Mouse (Mus musculus) C2C12 (cell line): ENCODE results near the gene Zfp566.

ENCODE experiments used
- CEBPB ChIP-seq: IDR thresholded peaks from one replicate; pipeline ENCODE4 v1.6.1; 2011; ENCODE audit warnings: low read depth, mild to moderate bottlenecking, control low read depth, moderate library complexity
- CTCF ChIP-seq: IDR thresholded peaks from one replicate; pipeline ENCODE4 v1.5.1; 2011; ENCODE audit not compliant: control insufficient read depth, insufficient read depth, insufficient read length
- MAX ChIP-seq: IDR thresholded peaks from one replicate; pipeline ENCODE4 v1.6.1; 2011; ENCODE audit warnings: mild to moderate bottlenecking, control low read depth
- MYOD1 ChIP-seq: IDR thresholded peaks from one replicate; pipeline ENCODE4 v1.6.1; 2011; ENCODE audit warnings: low read depth; ENCODE audit not compliant: control insufficient read depth, insufficient read length
- MYOG ChIP-seq: IDR thresholded peaks from one replicate; pipeline ENCODE4 v1.6.1; 2011; ENCODE audit not compliant: control insufficient read depth, insufficient read length; ENCODE audit errors: extremely low read depth
- USF1 ChIP-seq: IDR thresholded peaks from one replicate; pipeline ENCODE4 v1.6.1; 2011; ENCODE audit warnings: low read depth, mild to moderate bottlenecking, control low read depth, moderate library complexity

DNA sequence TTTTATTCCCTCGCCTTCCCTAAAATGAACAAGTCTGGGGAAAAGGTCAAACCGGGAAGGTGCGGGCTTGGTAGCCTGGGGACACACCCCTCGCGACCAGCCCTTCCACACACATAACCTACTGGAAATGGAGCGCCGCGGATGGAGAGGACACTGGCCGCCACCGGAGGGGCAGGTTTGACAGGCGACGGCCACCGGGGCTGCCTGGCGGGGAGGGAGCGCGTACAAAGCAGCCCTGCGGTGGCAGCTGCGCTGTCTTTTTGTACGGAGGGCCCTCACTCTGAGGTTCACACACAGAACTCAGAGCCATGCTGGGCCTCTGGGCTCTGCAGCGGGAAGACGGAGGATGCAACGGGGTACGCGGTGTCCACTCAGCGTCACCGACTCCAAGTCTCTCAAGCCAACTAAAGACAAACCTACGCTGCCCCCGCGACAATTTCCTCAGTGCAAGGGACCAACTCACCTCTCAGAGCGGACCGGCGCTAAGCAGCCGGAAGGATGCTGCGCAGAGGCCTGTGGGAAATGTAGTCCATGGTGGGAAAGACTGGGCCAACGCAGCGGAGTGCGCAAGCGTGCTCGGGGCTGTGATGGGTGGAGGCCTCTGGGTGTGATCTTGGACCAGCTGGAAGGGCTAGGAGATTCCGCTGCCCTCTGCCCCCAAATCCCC is 39.3 kb downstream of the Zfp566 start, which contains the start of gene Zfp14:
- TF ChIP-seq CTCF = no peak
- TF ChIP-seq USF1 = no peak
- no peak for TF ChIP-seq MAX
- no peak for TF ChIP-seq MYOD1
- no peak for TF ChIP-seq CEBPB
- TF ChIP-seq MYOG = no peak
